Mouse (Mus musculus) cerebellum, postnatal 36 days (tissue): ENCODE data around the gene Gm10203.
"Not testable (repeated sequence)": the region's sequence is repeated elsewhere in the genome, so short reads cannot be mapped to it uniquely, and the experiment has no call there.

Experiments
- DNase-seq, 2 experiments: peaks; one replicate each; pipeline ENCODE4 v3.0.0; 2021 to 2022; ENCODE audit warnings: mixed read lengths in 2 of 2

Gm10203 gene

GRCm38 (mm10) chr6:149129870-149130269 is at the start of gene Gm10203:
TSS of gene Gm10203 (plus strand) at chr6:149130170.
- DNase-seq, result not testable (repeated sequence)

GRCm38 (mm10) chr6:149092406-149092805 is 37.6 kb upstream of the Gm10203 start:
- no peak for DNase-seq

- no peak for DNase-seq
Measured at GRCm38 (mm10) chr6:149093465-149093864, 36.5 kb upstream of the Gm10203 start.

- DNase-seq, result no peak
Measured at GRCm38 (mm10) chr6:149094555-149094954, 35.4 kb upstream of the Gm10203 start.

GRCm38 (mm10) chr6:149095389-149095788 is 34.6 kb upstream of the Gm10203 start:
- DNase-seq, result peak; percentile 33 to 48

GRCm38 (mm10) chr6:149096233-149096632 is 33.7 kb upstream of the Gm10203 start:
- no peak for DNase-seq

GRCm38 (mm10) chr6:149097276-149097675 is 32.7 kb upstream of the Gm10203 start:
- no peak for DNase-seq

- DNase-seq, result no peak
Measured at GRCm38 (mm10) chr6:149098993-149099392, 31.0 kb upstream of the Gm10203 start.

GRCm38 (mm10) chr6:149100174-149101075 is 29.5 kb upstream of the Gm10203 start:
- peak; percentile 71 to 73 for DNase-seq

- DNase-seq, result peak; percentile 79 to 89
Measured at GRCm38 (mm10) chr6:149101076-149101942, 28.7 kb upstream of the Gm10203 start, which contains the start of gene Dennd5b. TSS of gene Dennd5b (minus strand) at chr6:149101680.

GRCm38 (mm10) chr6:149101943-149102243 is 28.1 kb upstream of the Gm10203 start:
- DNase-seq, result no peak

- no peak for DNase-seq
Measured at GRCm38 (mm10) chr6:149103451-149103850, 26.5 kb upstream of the Gm10203 start.

GRCm38 (mm10) chr6:149107615-149108014 is 22.4 kb upstream of the Gm10203 start:
- no peak for DNase-seq

- no peak for DNase-seq
Measured at GRCm38 (mm10) chr6:149108909-149109308, 21.1 kb upstream of the Gm10203 start.

- no peak for DNase-seq
Measured at GRCm38 (mm10) chr6:149116992-149117391, 13.0 kb upstream of the Gm10203 start.

GRCm38 (mm10) chr6:149118935-149119334 is 11.0 kb upstream of the Gm10203 start:
- no peak for DNase-seq

GRCm38 (mm10) chr6:149119853-149120252 is 10.1 kb upstream of the Gm10203 start:
- peak; percentile 3 to 73 for DNase-seq

GRCm38 (mm10) chr6:149123042-149123441 is 6.9 kb upstream of the Gm10203 start:
- DNase-seq, result no peak

- peak; percentile 11 to 35 for DNase-seq
Measured at GRCm38 (mm10) chr6:149126675-149127074, 3.3 kb upstream of the Gm10203 start.

GRCm38 (mm10) chr6:149131111-149131510 is 1.1 kb downstream of the Gm10203 start:
- DNase-seq, result no peak

GRCm38 (mm10) chr6:149132311-149133077 is 2.5 kb downstream of the Gm10203 start:
- peak; percentile 15 to 22 for DNase-seq

- no peak for DNase-seq
Measured at GRCm38 (mm10) chr6:149134391-149135150, 4.6 kb downstream of the Gm10203 start.
